Mouse (Mus musculus): ENCODE measurements around the gene Faxc. TPM values are rescaled to one million over a fixed set of nuclear protein-coding genes. Genes with fewer than 3 reads are reported as not detected.

The Faxc gene
- polyA plus RNA-seq, 1 experiment from 2014 or later, result 4.6 TPM

Other genes starting within 250 kb of the Faxc start
- not detected in 2 replicates for gene Prdm13, start 245.4 kb upstream of the Faxc start, polyA plus RNA-seq (2015; fragmentation: Nextera tagmentation; extraction: Ambion mirVana)
- 41.1 and 47.5 TPM in 2 replicates for gene Ccnc, start 203.6 kb upstream of the Faxc start, polyA plus RNA-seq (2015; fragmentation: Nextera tagmentation; extraction: Ambion mirVana)
- 6.8 and 9.9 TPM in 2 replicates for gene Usp45, start 164.2 kb upstream of the Faxc start, polyA plus RNA-seq (2015; fragmentation: Nextera tagmentation; extraction: Ambion mirVana)
- 9.7 and 11.5 TPM in 2 replicates for gene Tstd3, start 164.1 kb upstream of the Faxc start, polyA plus RNA-seq (2015; fragmentation: Nextera tagmentation; extraction: Ambion mirVana)
- 136 and 139 TPM in 2 replicates for gene Pnisr, start 83.7 kb upstream of the Faxc start, polyA plus RNA-seq (2015; fragmentation: Nextera tagmentation; extraction: Ambion mirVana)
- 13.0 and 13.1 TPM in 2 replicates for gene Coq3, start 51.7 kb upstream of the Faxc start, polyA plus RNA-seq (2015; fragmentation: Nextera tagmentation; extraction: Ambion mirVana)

Data from kidney, embryonic 15.5 days (tissue).